Mouse (Mus musculus) spleen, adult 2 months (tissue): ENCODE measurements around the gene Dip2c.

Experiments used
- CTCF ChIP-seq: fragments of 200-500 bp; IDR thresholded peaks from 2 replicates; pipeline ENCODE4 v1.5.1; 2011; ENCODE audit warnings: mild to moderate bottlenecking, inconsistent platforms; ENCODE audit not compliant: insufficient read depth, insufficient read length, insufficient replicate concordance; ENCODE audit errors: extremely low read depth
- POLR2A ChIP-seq: fragments of 200-500 bp; IDR thresholded peaks from 2 replicates; pipeline ENCODE4 v1.6.1; 2011; ENCODE audit warnings: low read depth, low read length, inconsistent platforms

DNA sequence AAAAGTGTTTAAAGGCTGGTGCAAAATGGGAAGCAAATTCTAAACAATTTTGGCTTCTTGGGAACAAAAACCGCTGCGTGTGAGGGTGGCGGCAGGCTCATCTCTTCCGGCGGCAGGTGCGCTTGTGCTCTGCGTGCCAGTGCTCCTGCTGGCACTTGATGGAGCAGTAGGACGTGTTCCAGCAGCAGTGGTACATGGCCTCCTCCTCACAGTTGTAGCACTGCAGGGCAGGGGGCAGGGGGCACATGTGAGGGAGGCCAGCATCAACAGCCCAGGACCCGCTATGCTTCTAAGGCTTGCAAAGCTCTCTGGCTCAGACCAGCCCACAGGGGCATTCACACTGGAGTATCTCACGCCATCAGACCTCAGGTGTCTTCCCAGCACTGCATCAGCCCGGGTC, 410.4 kb downstream of the Dip2c start:
- no peak for TF ChIP-seq CTCF
- no peak for TF ChIP-seq POLR2A
